ENCODE assay signal across 8 mouse cellular contexts in genomic region chr9:58295766-58296361, GRCm38 (mm10). TPM values are rescaled to one million over a fixed set of nuclear protein-coding genes. Genes with fewer than 3 reads are reported as not detected.
A peak's percentile ranks its signal among the peaks of the same experiment; 100 is the strongest.
DNase-seq lines count a peak whose midpoint lies in the region; ATAC-seq and TF ChIP-seq lines count a peak whose summit lies in the region.

No protein-coding gene starts in this region.

- no peaks in the 10 kb centered on the region for H3K27me3 ChIP-seq in heart, embryonic 11.5 days (ENCODE audit: control insufficient read depth, insufficient read depth, low read length)
- no peaks in the 10 kb centered on the region for H3K27me3 ChIP-seq in midbrain, postnatal 0 days (ENCODE audit: insufficient read depth, low read length)

- peaks cover 41% of the 10 kb centered on the region for H3K4me1 ChIP-seq in heart, embryonic 11.5 days (ENCODE audit: control insufficient read depth, insufficient read depth, low read length)
- no peaks in the 10 kb centered on the region for H3K4me1 ChIP-seq in midbrain, postnatal 0 days (ENCODE audit: insufficient read depth, low read length)

- peak; percentile 70 to 72 for DNase-seq in urinary bladder, postnatal 4 days (ENCODE audit: low spot score in 2 of 2)
- no peak for DNase-seq in urinary bladder, postnatal 25 days (ENCODE audit: low spot score)
- DNase-seq in kidney, postnatal 4 days = peak; percentile 80 to 87
- DNase-seq in midbrain, postnatal 0 days (ENCODE audit: low spot score) = no peak
- DNase-seq in right cerebral cortex, adult 18-20 months = no peak
- no peak for DNase-seq in right cerebral cortex, postnatal 36 days (ENCODE audit: low spot score in 2 of 2)

- H3K4me3 ChIP-seq in heart, embryonic 11.5 days (ENCODE audit: low read depth, low read length) = no peak overlapping the region
- no peak overlapping the region for H3K4me3 ChIP-seq in midbrain, postnatal 0 days (ENCODE audit: low read depth, low read length)

- TF ChIP-seq CTCF in midbrain, postnatal 0 days (IDR thresholded peaks at IDR 0.05) = 0 out of 2 replicates have a peak, but pooled peaks have one; percentile 12

- no peaks in the 10 kb centered on the region for H3K9me3 ChIP-seq in heart, embryonic 11.5 days (replicated peaks; ENCODE audit: control insufficient read depth, low read length)
- no peaks in the 10 kb centered on the region for H3K9me3 ChIP-seq in midbrain, postnatal 0 days (ENCODE audit: low read length)

- no peak overlapping the region for H3K4me2 ChIP-seq in heart, embryonic 11.5 days
- H3K4me2 ChIP-seq in midbrain, postnatal 0 days (ENCODE audit: low read depth, low read length, poor library complexity, severe bottlenecking) = no peak overlapping the region

- H3K36me3 ChIP-seq in heart, embryonic 11.5 days (ENCODE audit: control insufficient read depth, insufficient read depth, low read length) = no peaks in the 10 kb centered on the region
- no peaks in the 10 kb centered on the region for H3K36me3 ChIP-seq in midbrain, postnatal 0 days (ENCODE audit: insufficient read depth, low read length)

- H3K9ac ChIP-seq in heart, embryonic 11.5 days (ENCODE audit: low read depth, low read length) = peak overlapping the region; percentile 34; the same call in 1 of the 2 replicates
- no peak overlapping the region for H3K9ac ChIP-seq in midbrain, postnatal 0 days (replicated peaks; ENCODE audit: low read length, poor library complexity, severe bottlenecking)

- 13% methylated on average over 9 of the region's 9 CpGs for WGBS in heart, embryonic 11.5 days (ENCODE audit: insufficient replicate concordance)
- 17% methylated on average over 9 of the region's 9 CpGs for WGBS in midbrain, postnatal 0 days

- peak overlapping the region; percentile 81 for H3K27ac ChIP-seq in heart, embryonic 11.5 days (ENCODE audit: low read depth, low read length)
- H3K27ac ChIP-seq in midbrain, postnatal 0 days (ENCODE audit: low read depth, low read length) = peak overlapping the region; percentile 32; the same call in 1 of the 2 replicates

- peak; percentile 37; the same call in 1 of the 2 replicates for ATAC-seq in heart, embryonic 11.5 days (replicated peaks; ENCODE audit: insufficient number of reproducible peaks, low FRiP score, low TSS enrichment)
- ATAC-seq in midbrain, postnatal 0 days (ENCODE audit: low FRiP score) = no peak
- ATAC-seq in megakaryocyte-erythroid progenitor cell, adult 5-6 weeks (replicated peaks; ENCODE audit: low FRiP score, low TSS enrichment, poor library complexity, severe bottlenecking) = no peak

RNA-seq across cellular contexts. Expression of gene Loxl1, which starts 17.1 kb away (rescaled TPM):
- 36.8 and 37.8 TPM in 2 replicates for polyA plus RNA-seq in heart, embryonic 11.5 days (2014; fragmentation: Nextera tagmentation; extraction: Ambion mirVana)
- total RNA-seq in midbrain, postnatal 0 days (2014; rRNA removed) = 5.9 and 10.6 TPM in 2 replicates
- 6.6 and 7.0 TPM in 2 replicates for polyA plus RNA-seq in midbrain, postnatal 0 days (2015; fragmentation: Nextera tagmentation; extraction: Ambion mirVana)
- total RNA-seq in megakaryocyte-erythroid progenitor cell, adult 5-6 weeks (2014; fragmentation: Nextera tagmentation) = not detected in 2 replicates
- total RNA-seq in megakaryocyte-erythroid progenitor cell, adult 5-6 weeks (2017) = not detected in 2 replicates

RNA-seq across cellular contexts. Expression of gene Stoml1, which starts 42.9 kb away (rescaled TPM):
- 19.4 and 22.2 TPM in 2 replicates for polyA plus RNA-seq in heart, embryonic 11.5 days (2014; fragmentation: Nextera tagmentation; extraction: Ambion mirVana)
- 159 and 170 TPM in 2 replicates for total RNA-seq in midbrain, postnatal 0 days (2014; rRNA removed)
- 161 and 172 TPM in 2 replicates for polyA plus RNA-seq in midbrain, postnatal 0 days (2015; fragmentation: Nextera tagmentation; extraction: Ambion mirVana)
- total RNA-seq in megakaryocyte-erythroid progenitor cell, adult 5-6 weeks (2014; fragmentation: Nextera tagmentation) = 4.7 and 17.9 TPM in 2 replicates
- total RNA-seq in megakaryocyte-erythroid progenitor cell, adult 5-6 weeks (2017) = 3.5 and 5.3 TPM in 2 replicates

RNA-seq across cellular contexts. Expression of gene Pml, which starts 46.3 kb away (rescaled TPM):
- polyA plus RNA-seq in heart, embryonic 11.5 days (2014; fragmentation: Nextera tagmentation; extraction: Ambion mirVana) = 13.5 and 15.5 TPM in 2 replicates
- total RNA-seq in midbrain, postnatal 0 days (2014; rRNA removed) = 5.6 and 9.0 TPM in 2 replicates
- polyA plus RNA-seq in midbrain, postnatal 0 days (2015; fragmentation: Nextera tagmentation; extraction: Ambion mirVana) = 2.9 and 3.2 TPM in 2 replicates
- 126 and 134 TPM in 2 replicates for total RNA-seq in megakaryocyte-erythroid progenitor cell, adult 5-6 weeks (2014; fragmentation: Nextera tagmentation)
- 34.2 and 38.1 TPM in 2 replicates for total RNA-seq in megakaryocyte-erythroid progenitor cell, adult 5-6 weeks (2017)

Comparison
In these comparisons a context has a peak if more than half of its experiments do, and no peak if none do; other contexts are left out.
1. DNase-seq: peak in urinary bladder, postnatal 4 days (2 of 2) and kidney, postnatal 4 days (2 of 2); none in urinary bladder, postnatal 25 days (single experiment), midbrain, postnatal 0 days (single experiment), right cerebral cortex, adult 18-20 months (single experiment) and right cerebral cortex, postnatal 36 days (0 of 2).